Mouse (Mus musculus): ENCODE results near the gene Spsb3. TPM values are rescaled to one million over a fixed set of nuclear protein-coding genes. Genes with fewer than 3 reads are reported as not detected.

Spsb3 gene
- polyA plus RNA-seq, 1 experiment from 2014 or later = 45.4 TPM

- Histone ChIP-seq H3K27ac (ENCODE audit: low read length) (peak overlapping the region; percentile 62), H3K9ac (replicated peaks; ENCODE audit: low read depth) (no peak overlapping the region), H3K36me3 (ENCODE audit: insufficient read depth, low read length) (no peaks in the 10 kb centered on the region), H3K27me3 (replicated peaks; ENCODE audit: insufficient read depth, low read length) (no peaks in the 10 kb centered on the region), H3K4me3 (ENCODE audit: low read depth, low read length) (no peak overlapping the region), H3K4me1 (ENCODE audit: insufficient read depth, low read depth, low read length) (no peaks in the 10 kb centered on the region), H3K4me2 (replicated peaks; ENCODE audit: low read depth, low read length) (peak overlapping the region; percentile 19; the same call in 1 of the 2 replicates), H3K9me3 (ENCODE audit: low read length) (no peaks in the 10 kb centered on the region)
- TF ChIP-seq CTCF (IDR thresholded peaks at IDR 0.05) (no peak), EP300 (IDR thresholded peaks at IDR 0.05) (no peak)
- 16% methylated on average over 5 of the region's 5 CpGs for WGBS
- DNase-seq (ENCODE audit: low spot score) (peak; percentile 49), ATAC-seq (peak; percentile 71)
Observed at GRCm38 (mm10) chr17:24878117-24878397, 8.4 kb upstream of the Spsb3 start.

GRCm38 (mm10) chr17:24878531-24878930, 7.9 kb upstream of the Spsb3 start:
- DNase-seq (ENCODE audit: low spot score) (peak; percentile 56), ATAC-seq (peak; percentile 69)
- H3K27me3 ChIP-seq (replicated peaks; ENCODE audit: insufficient read depth, low read length) = no peaks in the 10 kb centered on the region
- peaks cover 3% of the 10 kb centered on the region; the same call in 1 of the 2 replicates for H3K36me3 ChIP-seq (ENCODE audit: insufficient read depth, low read length)
- no peaks in the 10 kb centered on the region for H3K4me1 ChIP-seq (ENCODE audit: insufficient read depth, low read depth, low read length)
- no peaks in the 10 kb centered on the region for H3K9me3 ChIP-seq (ENCODE audit: low read length)
- TF ChIP-seq EP300 (IDR thresholded peaks at IDR 0.05) (no peak), CTCF (IDR thresholded peaks at IDR 0.05) (no peak)
- peak overlapping the region; percentile 62 for H3K27ac ChIP-seq (ENCODE audit: low read length)
- H3K4me2 ChIP-seq (replicated peaks; ENCODE audit: low read depth, low read length) = 0 out of 2 replicates have a peak overlapping the region, but pooled peaks have one; percentile 14
- no peak overlapping the region for H3K9ac ChIP-seq (replicated peaks; ENCODE audit: low read depth)
- WGBS = 56% methylated on average over 8 of the region's 8 CpGs
- no peak overlapping the region for H3K4me3 ChIP-seq (ENCODE audit: low read depth, low read length)

- Histone ChIP-seq H3K4me1 (ENCODE audit: insufficient read depth, low read depth, low read length) (peaks cover 8% of the 10 kb centered on the region; the same call in 1 of the 2 replicates), H3K9me3 (ENCODE audit: low read length) (no peaks in the 10 kb centered on the region), H3K4me3 (ENCODE audit: low read depth, low read length) (no peak overlapping the region), H3K9ac (replicated peaks; ENCODE audit: low read depth) (no peak overlapping the region), H3K36me3 (ENCODE audit: insufficient read depth, low read length) (peaks cover 7% of the 10 kb centered on the region; the same call in 1 of the 2 replicates), H3K4me2 (replicated peaks; ENCODE audit: low read depth, low read length) (no peak overlapping the region), H3K27ac (ENCODE audit: low read length) (no peak overlapping the region), H3K27me3 (replicated peaks; ENCODE audit: insufficient read depth, low read length) (no peaks in the 10 kb centered on the region)
- peak; percentile 72 for TF ChIP-seq CTCF (IDR thresholded peaks at IDR 0.05)
- TF ChIP-seq EP300 (IDR thresholded peaks at IDR 0.05) = no peak
- WGBS = 33% methylated on average over 7 of the region's 7 CpGs
- DNase-seq (ENCODE audit: low spot score) (peak; percentile 49), ATAC-seq (no peak)
Observed at GRCm38 (mm10) chr17:24881738-24882440, 4.6 kb upstream of the Spsb3 start.

GRCm38 (mm10) chr17:24884391-24884790, 2.1 kb upstream of the Spsb3 start:
- 80% methylated on average over 6 of the region's 6 CpGs for WGBS
- H3K9me3 ChIP-seq (ENCODE audit: low read length) = no peaks in the 10 kb centered on the region
- TF ChIP-seq CTCF (IDR thresholded peaks at IDR 0.05) (no peak), EP300 (IDR thresholded peaks at IDR 0.05) (no peak)
- no peak overlapping the region for H3K4me2 ChIP-seq (replicated peaks; ENCODE audit: low read depth, low read length)
- ATAC-seq (no peak), DNase-seq (ENCODE audit: low spot score) (no peak)
- no peak overlapping the region for H3K4me3 ChIP-seq (ENCODE audit: low read depth, low read length)
- H3K9ac ChIP-seq (replicated peaks; ENCODE audit: low read depth) = no peak overlapping the region
- no peak overlapping the region for H3K27ac ChIP-seq (ENCODE audit: low read length)
- peaks cover 20% of the 10 kb centered on the region for H3K4me1 ChIP-seq (ENCODE audit: insufficient read depth, low read depth, low read length)
- no peaks in the 10 kb centered on the region for H3K27me3 ChIP-seq (replicated peaks; ENCODE audit: insufficient read depth, low read length)
- peaks cover 10% of the 10 kb centered on the region; the same call in 1 of the 2 replicates for H3K36me3 ChIP-seq (ENCODE audit: insufficient read depth, low read length)

- H3K36me3 ChIP-seq (ENCODE audit: insufficient read depth, low read length) = peaks cover 10% of the 10 kb centered on the region; the same call in 1 of the 2 replicates
- H3K4me1 ChIP-seq (ENCODE audit: insufficient read depth, low read depth, low read length) = peaks cover 20% of the 10 kb centered on the region
- TF ChIP-seq CTCF (IDR thresholded peaks at IDR 0.05) = no peak
- TF ChIP-seq EP300 (IDR thresholded peaks at IDR 0.05) = no peak
- peak overlapping the region; percentile 51; the same call in 1 of the 2 replicates for H3K27ac ChIP-seq (ENCODE audit: low read length)
- no peak for DNase-seq (ENCODE audit: low spot score)
- H3K4me2 ChIP-seq (replicated peaks; ENCODE audit: low read depth, low read length) = peak overlapping the region; percentile 84
- H3K9me3 ChIP-seq (ENCODE audit: low read length) = no peaks in the 10 kb centered on the region
- H3K9ac ChIP-seq (replicated peaks; ENCODE audit: low read depth) = peak overlapping the region; percentile 81
- ATAC-seq = no peak
- peak overlapping the region; percentile 79 for H3K4me3 ChIP-seq (ENCODE audit: low read depth, low read length)
- H3K27me3 ChIP-seq (replicated peaks; ENCODE audit: insufficient read depth, low read length) = no peaks in the 10 kb centered on the region
- WGBS = 23% methylated on average over 22 of the region's 22 CpGs
Observed at GRCm38 (mm10) chr17:24885356-24886133, 898 bp upstream of the Spsb3 start.

- H3K4me3 ChIP-seq (ENCODE audit: low read depth, low read length) = peak overlapping the region; percentile 88
- WGBS = 2% methylated on average over 18 of the region's 18 CpGs
- no peaks in the 10 kb centered on the region for H3K9me3 ChIP-seq (ENCODE audit: low read length)
- DNase-seq (ENCODE audit: low spot score) (no peak), ATAC-seq (no peak; the same call in 1 of the 2 replicates)
- TF ChIP-seq CTCF (IDR thresholded peaks at IDR 0.05) (no peak), EP300 (IDR thresholded peaks at IDR 0.05) (no peak)
- no peaks in the 10 kb centered on the region for H3K27me3 ChIP-seq (replicated peaks; ENCODE audit: insufficient read depth, low read length)
- H3K4me2 ChIP-seq (replicated peaks; ENCODE audit: low read depth, low read length) = peak overlapping the region; percentile 87
- H3K4me1 ChIP-seq (ENCODE audit: insufficient read depth, low read depth, low read length) = peaks cover 20% of the 10 kb centered on the region
- peak overlapping the region; percentile 86 for H3K9ac ChIP-seq (replicated peaks; ENCODE audit: low read depth)
- peaks cover 14% of the 10 kb centered on the region; the same call in 1 of the 2 replicates for H3K36me3 ChIP-seq (ENCODE audit: insufficient read depth, low read length)
- peak overlapping the region; percentile 82 for H3K27ac ChIP-seq (ENCODE audit: low read length)
Observed at GRCm38 (mm10) chr17:24886932-24887271, 459 bp downstream of the Spsb3 start.

Data from lung, postnatal 0 days (tissue).